Mouse (Mus musculus) left cerebral cortex, adult 8-10 months (tissue): Measurements from ENCODE around the gene BC030867. TPM values are rescaled to one million over a fixed set of nuclear protein-coding genes. Genes with fewer than 3 reads are reported as not detected.

Experiments
- DNase-seq, 2 experiments: peaks; one replicate each; pipeline ENCODE4 v3.0.0; 2022; ENCODE audit warnings: low spot score in 2 of 2
- total RNA-seq, 4 experiments: library from RNA; stranded (reverse); gene quantifications; 2 replicates each; pipeline ENCODE4 v1.2.4; 2022

The BC030867 gene
- total RNA-seq, 4 experiments from 2014 or later = 0.76 to 1.6 (median 1.4) TPM

GRCm38 (mm10) chr11:102221243-102221953 lies 27.3 kb upstream of the BC030867 start:
- DNase-seq = no peak

- DNase-seq = no peak
These were observed 26.7 kb upstream of the BC030867 start for GRCm38 (mm10) chr11:102221954-102222351.

DNA sequence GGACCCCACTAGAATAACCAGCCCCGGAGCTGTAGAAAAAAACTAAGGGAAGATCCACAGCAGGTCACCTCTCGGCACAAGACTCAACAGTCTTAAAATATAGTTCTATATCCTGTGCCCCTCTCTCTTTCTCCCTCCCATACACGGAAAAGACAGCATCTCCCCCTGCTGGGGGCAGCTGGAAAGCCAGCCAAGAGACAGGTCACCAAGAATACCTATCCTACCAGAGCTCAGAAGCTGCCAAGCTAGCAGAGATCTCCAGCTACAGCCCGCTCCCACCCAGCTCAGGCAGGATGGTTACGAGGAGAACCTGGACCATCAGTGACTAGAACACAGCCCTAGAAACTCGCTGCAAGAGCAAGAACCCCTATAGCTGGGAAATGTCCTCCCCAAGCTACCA lies 25.5 kb upstream of the BC030867 start:
- no peak for DNase-seq

- no peak for DNase-seq
These were observed 24.0 kb upstream of the BC030867 start for GRCm38 (mm10) chr11:102224686-102225085.

GRCm38 (mm10) chr11:102225221-102225620 lies 23.5 kb upstream of the BC030867 start:
- DNase-seq = no peak

DNA sequence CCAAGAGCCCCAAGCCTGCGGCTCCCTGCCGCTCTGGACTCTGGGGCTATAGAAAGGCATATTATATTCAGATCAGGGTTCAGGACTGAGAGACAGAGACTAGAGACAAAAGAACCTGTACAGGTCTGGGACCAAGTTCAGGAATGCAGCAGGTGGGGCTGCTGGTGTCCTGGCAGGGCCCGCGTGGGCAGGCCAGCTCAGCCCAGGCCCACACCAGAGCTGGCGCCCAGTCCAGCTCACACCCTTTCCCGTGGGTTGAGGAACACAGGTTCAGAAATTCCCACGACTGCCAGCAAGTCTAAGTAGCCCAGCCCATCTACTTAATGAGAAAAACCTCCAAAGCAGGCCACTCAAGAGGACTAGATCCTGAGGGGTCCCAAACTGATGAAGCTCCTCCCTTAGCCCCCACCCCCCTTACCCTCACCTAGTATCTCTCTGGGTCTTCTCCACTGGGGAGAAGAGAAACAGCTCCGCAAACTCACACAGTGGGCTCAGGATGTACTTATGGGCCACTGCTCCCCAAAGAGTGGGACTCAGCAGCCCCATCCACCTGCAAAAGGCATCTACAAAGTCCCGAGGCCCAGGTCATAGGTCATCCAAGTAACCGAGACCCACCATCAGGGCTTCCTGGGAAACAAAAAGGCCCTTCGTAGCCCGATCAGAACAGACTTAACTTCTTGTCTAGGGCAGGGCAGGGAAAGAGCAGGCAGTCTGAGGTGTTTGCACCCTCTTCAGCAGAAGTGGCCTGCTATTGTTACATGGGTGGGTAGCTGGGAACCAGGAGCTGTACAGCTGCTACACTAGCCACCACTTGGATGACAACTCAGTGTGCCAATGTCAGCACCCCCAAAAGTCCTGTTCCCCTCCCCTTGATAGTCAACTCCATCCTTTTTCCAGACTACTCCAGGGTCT lies 22.4 kb upstream of the BC030867 start:
- DNase-seq = no peak

- no peak for DNase-seq
These were observed 21.2 kb upstream of the BC030867 start for GRCm38 (mm10) chr11:102227270-102228190.

- no peak for DNase-seq
These were observed 20.5 kb upstream of the BC030867 start for GRCm38 (mm10) chr11:102228191-102228545.

- no peak for DNase-seq
These were observed 19.9 kb upstream of the BC030867 start for GRCm38 (mm10) chr11:102228646-102229268.

GRCm38 (mm10) chr11:102229331-102229953 lies 19.2 kb upstream of the BC030867 start:
- DNase-seq = no peak

GRCm38 (mm10) chr11:102230006-102230741 lies 18.5 kb upstream of the BC030867 start, which contains the start of gene Hdac5:
Hdac5 (minus strand) TSS chr11:102230166.
- peak; percentile 94 to 97 for DNase-seq

- no peak for DNase-seq
These were observed 12.7 kb upstream of the BC030867 start for GRCm38 (mm10) chr11:102236022-102236421.

DNA sequence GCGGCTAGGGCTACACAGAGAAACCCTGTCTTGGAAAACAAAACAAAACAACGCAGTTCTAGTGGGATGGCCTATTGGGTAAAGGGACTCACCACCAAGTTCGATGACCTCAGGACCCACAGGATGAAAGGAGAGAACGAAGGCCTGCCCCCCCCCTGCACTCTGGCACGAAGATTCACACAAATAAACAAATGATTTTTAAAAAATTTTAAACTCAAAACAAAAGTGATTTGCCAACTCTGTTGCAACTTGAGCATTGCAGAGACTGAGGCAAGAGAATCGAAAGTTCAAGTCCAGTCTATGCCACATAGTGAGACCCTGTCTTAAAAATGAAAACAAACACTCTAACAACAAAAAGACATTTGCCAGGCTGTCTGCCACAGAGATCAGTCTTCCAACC lies 8.0 kb upstream of the BC030867 start:
- DNase-seq = no peak

GRCm38 (mm10) chr11:102241246-102241645 lies 7.4 kb upstream of the BC030867 start:
- DNase-seq = no peak

DNA sequence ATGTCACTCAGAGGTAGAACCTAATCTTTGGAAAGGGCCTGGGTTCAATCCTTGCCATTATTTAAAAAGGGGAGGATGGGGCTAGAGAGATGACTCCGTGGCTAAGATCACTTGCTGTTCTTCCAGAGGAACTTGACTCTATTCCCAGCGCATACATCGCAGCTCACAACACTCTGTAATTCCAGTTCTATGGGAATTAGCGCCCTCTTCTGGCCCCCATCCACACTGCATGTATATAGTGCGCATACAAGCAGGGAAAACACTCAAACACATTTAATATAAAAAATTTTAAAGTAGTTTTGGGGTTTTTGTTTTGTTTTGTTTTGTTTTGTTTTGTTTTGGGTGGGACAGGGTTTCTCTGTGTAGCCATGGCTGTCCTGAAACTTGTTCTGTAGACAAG lies 6.8 kb upstream of the BC030867 start:
- DNase-seq = no peak

- peak; percentile 63 to 91 for DNase-seq
These were observed 3.7 kb upstream of the BC030867 start for GRCm38 (mm10) chr11:102244926-102245449.

DNA sequence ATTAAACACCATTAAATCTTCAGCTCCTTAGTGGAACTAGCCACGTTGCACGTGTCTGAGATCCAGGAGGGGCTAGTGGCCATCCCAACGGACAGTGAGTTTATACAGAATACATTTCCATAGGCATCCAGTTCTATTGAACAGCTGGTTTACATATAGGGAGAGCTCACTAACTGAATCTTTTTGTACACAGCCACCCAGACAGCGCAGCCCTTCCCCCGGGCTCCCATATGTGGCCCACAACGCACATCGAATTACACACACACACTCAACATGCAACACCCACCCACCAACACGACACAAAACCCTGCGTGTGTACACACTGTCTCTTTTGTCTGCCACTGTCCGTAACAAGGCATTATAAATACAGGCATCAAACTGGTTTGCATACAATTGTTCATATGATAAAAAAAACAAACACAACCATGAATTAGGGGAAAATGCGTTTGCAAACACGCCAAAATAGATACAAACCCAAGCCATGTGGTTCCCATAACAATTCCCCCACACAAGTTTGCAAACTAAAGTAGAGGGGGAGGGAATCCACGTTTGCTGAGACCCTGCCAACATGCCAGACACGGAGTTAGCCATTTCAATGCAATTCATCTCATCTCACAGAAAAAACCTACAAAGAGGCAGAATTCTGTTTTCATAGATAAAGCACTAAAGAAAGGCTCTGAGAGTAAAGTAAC lies 3.0 kb upstream of the BC030867 start:
- DNase-seq = no peak

GRCm38 (mm10) chr11:102246273-102246635 lies 2.4 kb upstream of the BC030867 start:
- no peak for DNase-seq

DNA sequence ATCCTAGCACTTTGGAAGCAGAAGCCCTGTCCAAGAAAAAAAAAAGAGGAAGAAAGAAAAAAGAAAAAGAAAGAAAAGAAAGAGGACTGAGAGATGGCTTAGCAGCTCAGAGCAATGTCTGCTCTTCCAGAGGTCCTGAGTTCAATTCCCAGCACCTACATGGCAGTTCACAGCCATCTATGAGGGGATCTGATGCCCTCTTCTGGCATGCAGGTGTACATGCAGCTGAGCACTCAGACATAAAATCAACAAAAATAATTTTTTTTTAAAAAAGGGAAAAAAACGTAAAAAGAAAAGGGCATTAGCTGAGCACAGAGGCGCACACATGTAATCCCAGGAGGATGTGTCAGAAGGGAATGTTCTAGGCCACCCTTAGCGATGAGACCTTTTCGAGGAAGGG lies 1.8 kb upstream of the BC030867 start:
- no peak for DNase-seq
